ENCODE assay signal across 9 mouse cellular contexts in genomic region chr3:51673408-51674086, GRCm38 (mm10). TPM values are rescaled to one million over a fixed set of nuclear protein-coding genes. Genes with fewer than 3 reads are reported as not detected.
DNase-seq lines count a peak whose midpoint lies in the region; ATAC-seq lines count a peak whose summit lies in the region.
"Had no signal": no experiment of that assay in that cellular context is flagged by ENCODE, and none has a peak within 500 bp of the region (broad histone marks: within the 10 kb centered on the region; RNA-seq: fewer than 3 reads in every experiment).

No protein-coding gene starts in this region.

- intact Hi-C loops in heart, postnatal 10 days (cut with DNase I): no loop called here

- H3K4me3 ChIP-seq in forebrain, embryonic 14.5 days (ENCODE audit: low read depth, low read length): no peak overlapping the region
- no peak overlapping the region for H3K4me3 ChIP-seq in forebrain, embryonic 13.5 days
- no peak overlapping the region for H3K4me3 ChIP-seq in embryonic facial prominence, embryonic 10.5 days

- no peaks in the 10 kb centered on the region for H3K27me3 ChIP-seq in forebrain, embryonic 14.5 days (replicated peaks; ENCODE audit: control insufficient read depth, insufficient read depth, low read length)
- no peaks in the 10 kb centered on the region for H3K27me3 ChIP-seq in forebrain, embryonic 13.5 days
- H3K27me3 ChIP-seq in embryonic facial prominence, embryonic 10.5 days (replicated peaks; ENCODE audit: low read depth, poor library complexity, severe bottlenecking): peaks cover 4% of the 10 kb centered on the region; the same call in 1 of the 2 replicates

- H3K4me2 ChIP-seq in forebrain, embryonic 14.5 days (ENCODE audit: low read length): no peak overlapping the region
- no peak overlapping the region for H3K4me2 ChIP-seq in forebrain, embryonic 13.5 days

- no peak for ATAC-seq in forebrain, embryonic 14.5 days
- no peak for ATAC-seq in forebrain, embryonic 13.5 days

- no peaks in the 10 kb centered on the region for H3K4me1 ChIP-seq in forebrain, embryonic 14.5 days (ENCODE audit: control insufficient read depth, insufficient read depth, low read length)
- H3K4me1 ChIP-seq in forebrain, embryonic 13.5 days: no peaks in the 10 kb centered on the region
- peaks cover 16% of the 10 kb centered on the region for H3K4me1 ChIP-seq in embryonic facial prominence, embryonic 10.5 days

- 79% methylated on average over 21 of the region's 21 CpGs for WGBS in forebrain, embryonic 14.5 days
- 79% methylated on average over 21 of the region's 21 CpGs for WGBS in forebrain, embryonic 13.5 days
- 74% methylated on average over 21 of the region's 21 CpGs for whole genome bisulfite sequencing in embryonic facial prominence, embryonic 10.5 days

- no peak overlapping the region for H3K9ac ChIP-seq in forebrain, embryonic 14.5 days (ENCODE audit: low read length)
- no peak overlapping the region for H3K9ac ChIP-seq in forebrain, embryonic 13.5 days

- no peak overlapping the region for H3K27ac ChIP-seq in forebrain, embryonic 14.5 days (ENCODE audit: low read depth, low read length)
- H3K27ac ChIP-seq in forebrain, embryonic 13.5 days: no peak overlapping the region
- H3K27ac ChIP-seq in embryonic facial prominence, embryonic 10.5 days (replicated peaks): peak overlapping the region; percentile 3; the same call in 1 of the 2 replicates

- H3K9me3 ChIP-seq in forebrain, embryonic 14.5 days (replicated peaks; ENCODE audit: control insufficient read depth, low read length): no peaks in the 10 kb centered on the region
- no peaks in the 10 kb centered on the region for H3K9me3 ChIP-seq in forebrain, embryonic 13.5 days (replicated peaks)
- no peaks in the 10 kb centered on the region for H3K9me3 ChIP-seq in embryonic facial prominence, embryonic 10.5 days

- no peaks in the 10 kb centered on the region for H3K36me3 ChIP-seq in forebrain, embryonic 14.5 days (ENCODE audit: control insufficient read depth, insufficient read depth, low read length)
- no peaks in the 10 kb centered on the region for H3K36me3 ChIP-seq in forebrain, embryonic 13.5 days (ENCODE audit: poor library complexity, severe bottlenecking)
- no peaks in the 10 kb centered on the region for H3K36me3 ChIP-seq in embryonic facial prominence, embryonic 10.5 days (replicated peaks)

- DNase-seq in forebrain, embryonic 14.5 days (ENCODE audit: low spot score): peak; percentile 23
- peak; percentile 77 to 90 for DNase-seq in adrenal gland, adult (ENCODE audit: inconsistent age in 2 of 2, low spot score in 1 of 2)
- DNase-seq in embryonic facial prominence, embryonic 10.5 days (ENCODE audit: low spot score): peak; percentile 67
- peak; percentile 55 to 75 for DNase-seq in heart, postnatal 10 days
- DNase-seq in kidney, postnatal 25 days: peak; percentile 75 to 83
- DNase-seq in lung, postnatal 14 days: peak; percentile 78
- peak; percentile 16 for DNase-seq in thymus, postnatal 0 days (ENCODE audit: low spot score)

RNA-seq across cellular contexts. Expression of gene Mgst2, which starts 13.4 kb away (rescaled TPM):
- polyA plus RNA-seq in forebrain, embryonic 14.5 days (2014; fragmentation: Nextera tagmentation; extraction: Ambion mirVana): 0.40 TPM in 1 of 2 replicates, not detected in the other
- polyA plus RNA-seq in forebrain, embryonic 13.5 days (2015; fragmentation: Nextera tagmentation; extraction: Ambion mirVana): 0.37 and 0.96 TPM in 2 replicates
- polyA plus RNA-seq in embryonic facial prominence, embryonic 10.5 days (2016; fragmentation: Nextera tagmentation; extraction: Ambion mirVana): 0.61 and 0.74 TPM in 2 replicates
- 1 to 10 TPM in 1 of 2 experiments, under 1 TPM in 1; 0.35 to 2.1 TPM for total RNA-seq in heart, postnatal 10 days (2021)
- polyA plus RNA-seq in thymus, postnatal 0 days (2015; fragmentation: Nextera tagmentation; extraction: Ambion mirVana): 153 and 179 TPM in 2 replicates
- total RNA-seq: layer of hippocampus, adult 18-20 months had no signal

Comparison
In these comparisons a context has a peak if more than half of its experiments do, and no peak if none do; other contexts are left out.
1. DNase-seq: peak in every context shown above with its lines; median percentile 84 in adrenal gland, adult; 79 in kidney, postnatal 25 days; 78 in lung, postnatal 14 days; 67 in embryonic facial prominence, embryonic 10.5 days; 65 in heart, postnatal 10 days; 23 in forebrain, embryonic 14.5 days; 16 in thymus, postnatal 0 days.
2. RNA of gene Mgst2, which starts 13.4 kb away (polyA plus RNA-seq): 153 to 179 TPM in thymus, postnatal 0 days; 0.37 to 0.96 TPM in forebrain, embryonic 13.5 days, 0.61 to 0.74 TPM in embryonic facial prominence, embryonic 10.5 days and 0.40 TPM in forebrain, embryonic 14.5 days; every median in the first group is over 10 times any median in the second.